Mouse (Mus musculus): ENCODE measurements around the gene Gbp8.
"Not testable (repeated sequence)": the region's sequence is repeated elsewhere in the genome, so short reads cannot be mapped to it uniquely, and the experiment has no call there.

DNA sequence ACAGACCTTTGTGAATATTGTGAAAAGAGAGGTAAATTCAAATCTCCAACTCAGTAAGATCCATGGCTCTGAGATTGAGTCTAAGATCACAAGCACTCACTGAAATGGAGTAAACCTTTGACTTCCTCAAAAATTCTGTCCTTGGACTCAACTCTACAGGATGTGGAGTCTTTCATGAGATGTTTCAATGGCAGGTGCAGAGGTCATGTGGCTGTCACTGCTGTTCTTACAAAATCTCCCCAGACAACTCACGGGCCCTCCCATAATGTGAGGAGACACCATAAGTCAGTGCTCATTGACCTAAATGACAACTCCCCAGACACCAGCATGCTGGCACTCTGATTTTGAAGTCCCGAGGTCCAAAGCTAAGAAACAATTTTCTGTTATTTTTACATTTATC lies 74.9 kb downstream of the Gbp8 start:
- TF ChIP-seq CTCF, EP300 (IDR thresholded peaks at IDR 0.05): not testable (repeated sequence)

All from lung, postnatal 0 days (tissue).